Mouse (Mus musculus) neural tube, embryonic 11.5 days (tissue): Measurements from ENCODE around the gene Hap1. TPM values are rescaled to one million over a fixed set of nuclear protein-coding genes. Genes with fewer than 3 reads are reported as not detected.

Source experiments
- ATAC-seq: fragments of 200-750 bp; cut with Nextera tagmentation; 2 replicates; pipeline ENCODE4 v1.8.0; 2017; ENCODE audit warnings: moderate number of reproducible peaks, mild to moderate bottlenecking, moderate TSS enrichment, moderate library complexity; ENCODE audit not compliant: insufficient read depth, low FRiP score, low TSS enrichment
- DNase-seq: peaks from one replicate; pipeline ENCODE4 v3.0.0-alpha.2; 2015; ENCODE audit warnings: low spot score
- H3K27ac ChIP-seq: fragments of 300-500 bp; sonication (generic); 2 replicates; pipeline ENCODE4 v1.5.1; 2014; ENCODE audit warnings: low read depth, mild to moderate bottlenecking, low read length
- H3K27me3 ChIP-seq: fragments of 300-500 bp; sonication (generic); 2 replicates; pipeline ENCODE4 v1.6.1; 2014; ENCODE audit warnings: mild to moderate bottlenecking, low read length, mixed read lengths; ENCODE audit not compliant: control insufficient read depth, insufficient read depth
- H3K36me3 ChIP-seq: fragments of 300-500 bp; sonication (generic); 2 replicates; pipeline ENCODE4 v1.6.1; 2014; ENCODE audit warnings: mild to moderate bottlenecking, low read length, moderate library complexity, mixed read lengths; ENCODE audit not compliant: control insufficient read depth, insufficient read depth
- H3K4me1 ChIP-seq: fragments of 300-500 bp; sonication (generic); 2 replicates; pipeline ENCODE4 v1.6.1; 2014; ENCODE audit warnings: low read length, mixed read lengths; ENCODE audit not compliant: control insufficient read depth, insufficient read depth
- H3K4me2 ChIP-seq: fragments of 300-500 bp; sonication (generic); 2 replicates; pipeline ENCODE4 v1.6.1; 2014; ENCODE audit warnings: low read depth, mild to moderate bottlenecking, moderate library complexity
- H3K4me3 ChIP-seq: fragments of 300-500 bp; sonication (generic); 2 replicates; pipeline ENCODE4 v1.5.1; 2014; ENCODE audit warnings: low read depth, low read length
- H3K9ac ChIP-seq: fragments of 300-500 bp; sonication (generic); 2 replicates; pipeline ENCODE4 v1.6.1; 2014; ENCODE audit warnings: mild to moderate bottlenecking, low read length
- H3K9me3 ChIP-seq: fragments of 300-500 bp; sonication (generic); 2 replicates; pipeline ENCODE4 v1.6.1; 2016; ENCODE audit warnings: low read length; ENCODE audit not compliant: control insufficient read depth
- WGBS: fragments of 180-500 bp; shearing (Covaris S2); extraction: QIAGEN DNeasy Blood & Tissue Kit; methylation state at CpG from one replicate; pipeline ENCODE4 v1.1.7; 2014; 5-methylcytosine and 5-hydroxymethylcytosine counted together
- polyA plus RNA-seq: library from polyadenylated mRNA; unstranded; fragments of >200 nt; fragmentation: Nextera tagmentation; extraction: Ambion mirVana; gene quantifications from 2 replicates; pipeline ENCODE4 v1.2.1, GENCODE M21; 2014

The Hap1 gene
- polyA plus RNA-seq, 1 experiment from 2014 or later: 10.6 TPM

DNA sequence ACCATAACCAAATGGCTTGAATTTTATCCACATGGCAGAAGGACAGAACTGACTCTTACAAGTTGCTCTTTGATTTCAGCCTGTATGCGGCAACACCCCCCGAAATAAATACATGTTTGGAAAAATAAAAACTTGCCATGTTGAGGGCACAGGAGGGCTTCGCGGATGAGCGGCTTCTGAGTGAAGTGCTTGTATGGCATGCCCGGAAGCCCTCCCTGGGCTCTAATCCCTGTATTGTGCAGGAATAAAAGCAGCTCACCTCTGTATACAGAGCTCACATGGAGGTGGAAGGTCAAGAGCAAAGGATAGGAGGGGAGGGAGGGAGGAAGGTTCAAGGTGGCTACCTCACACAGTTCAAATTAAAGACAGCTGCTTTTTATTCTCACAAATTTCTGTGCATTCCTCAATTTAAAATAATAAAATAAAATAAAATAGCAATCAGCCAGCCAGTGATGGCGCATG, 36.0 kb upstream of the Hap1 start:
- Histone ChIP-seq H3K27ac (no peak overlapping the region), H3K4me1 (peaks cover 14% of the 10 kb centered on the region), H3K27me3 (peaks cover 15% of the 10 kb centered on the region), H3K36me3 (no peaks in the 10 kb centered on the region), H3K9me3 (no peaks in the 10 kb centered on the region), H3K9ac (no peak overlapping the region), H3K4me3 (no peak overlapping the region), H3K4me2 (no peak overlapping the region)
- DNase-seq: no peak
- no peak for ATAC-seq
- WGBS: 91% methylated on average over 7 of the region's 7 CpGs

DNA sequence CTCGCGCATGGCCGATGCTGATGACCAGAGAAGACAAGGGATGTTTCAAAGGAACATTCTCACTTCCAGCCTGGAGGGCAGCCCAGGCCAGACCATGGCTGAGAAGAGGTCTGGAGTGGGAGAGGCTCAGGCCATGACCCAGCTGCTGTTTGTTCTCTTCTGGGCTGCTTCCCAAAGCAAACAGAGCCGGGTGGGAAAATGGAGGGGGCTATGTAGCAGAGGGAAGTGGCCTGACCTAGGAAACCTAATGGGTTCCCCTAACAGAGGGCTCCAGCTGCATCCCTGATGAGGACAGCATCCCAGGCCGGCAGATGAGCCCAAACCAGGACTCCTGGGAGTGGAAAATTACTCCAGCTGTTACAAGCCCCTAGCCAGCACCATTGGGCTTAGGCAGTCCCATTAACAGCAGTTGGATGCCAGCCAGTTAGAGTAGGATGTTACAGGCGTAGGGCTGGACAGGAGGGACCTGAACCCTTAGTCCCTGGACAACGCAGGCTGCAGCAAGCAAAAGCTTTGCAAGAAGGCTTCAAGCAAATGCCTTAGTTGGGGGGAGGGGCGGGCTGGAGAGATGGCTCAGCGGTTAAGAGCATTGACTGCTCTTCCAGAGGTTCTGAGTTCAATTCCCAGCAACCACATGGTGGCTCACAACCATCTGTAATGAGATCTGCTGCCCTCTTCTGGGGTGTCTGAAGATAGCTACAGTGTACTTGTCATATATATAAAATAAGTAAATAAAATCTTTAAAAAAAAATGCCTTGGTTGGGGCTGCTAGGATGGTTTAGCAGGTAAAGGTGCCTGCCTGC, 35.4 kb upstream of the Hap1 start:
- Histone ChIP-seq H3K9me3 (no peaks in the 10 kb centered on the region), H3K27ac (0 out of 2 replicates have a peak overlapping the region, but pooled peaks have one; percentile 14), H3K27me3 (peaks cover 10% of the 10 kb centered on the region), H3K4me2 (no peak overlapping the region), H3K9ac (0 out of 2 replicates have a peak overlapping the region, but pooled peaks have one; percentile 4), H3K4me3 (no peak overlapping the region), H3K4me1 (peaks cover 12% of the 10 kb centered on the region), H3K36me3 (no peaks in the 10 kb centered on the region)
- ATAC-seq (no peak), DNase-seq (peak; percentile 30)
- 71% methylated on average over 9 of the region's 9 CpGs for WGBS

DNA sequence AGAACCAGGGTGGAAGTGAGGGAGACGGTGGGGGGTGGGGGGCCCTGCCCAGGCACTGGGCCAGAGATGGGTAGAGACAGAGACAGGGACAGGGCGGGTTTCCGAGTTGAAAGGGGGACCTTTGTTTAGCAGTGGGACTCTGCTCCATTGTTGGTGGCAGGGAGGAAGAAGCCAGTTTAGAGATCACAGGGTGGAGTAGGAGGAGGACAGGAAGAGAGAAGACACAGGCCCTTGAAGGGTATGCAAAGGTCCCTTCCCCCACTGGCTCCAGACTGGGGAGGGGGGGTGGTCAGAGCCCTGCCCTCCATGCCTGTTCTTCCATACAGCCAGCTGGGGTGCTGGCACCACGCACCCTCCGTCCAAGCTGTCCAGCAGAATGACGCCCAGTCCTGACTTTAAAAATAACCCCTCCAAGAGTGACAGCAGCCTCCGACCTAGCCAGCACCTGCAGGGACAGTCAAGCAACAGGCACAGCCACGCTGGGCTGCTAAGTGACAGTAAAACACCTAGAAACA, 34.1 kb upstream of the Hap1 start:
- H3K27me3 ChIP-seq: 0 out of 2 replicates have a peak, but pooled peaks cover under 1% of the 10 kb centered on the region
- DNase-seq: no peak
- WGBS: 45% methylated on average over 8 of the region's 8 CpGs
- H3K4me3 ChIP-seq: no peak overlapping the region
- no peaks in the 10 kb centered on the region for H3K36me3 ChIP-seq
- no peak overlapping the region for H3K4me2 ChIP-seq
- H3K9me3 ChIP-seq: no peaks in the 10 kb centered on the region
- peaks cover 8% of the 10 kb centered on the region for H3K4me1 ChIP-seq
- no peak for ATAC-seq
- no peak overlapping the region for H3K9ac ChIP-seq
- no peak overlapping the region for H3K27ac ChIP-seq

GRCm38 (mm10) chr11:100388588-100388987, 32.7 kb upstream of the Hap1 start:
- 83% methylated on average over 6 of the region's 6 CpGs for WGBS
- Histone ChIP-seq H3K36me3 (no peaks in the 10 kb centered on the region), H3K4me3 (no peak overlapping the region), H3K4me1 (peaks cover 6% of the 10 kb centered on the region), H3K9me3 (no peaks in the 10 kb centered on the region), H3K9ac (no peak overlapping the region), H3K27ac (no peak overlapping the region), H3K4me2 (no peak overlapping the region), H3K27me3 (no peaks in the 10 kb centered on the region)
- no peak for ATAC-seq
- no peak for DNase-seq

- Histone ChIP-seq H3K9me3 (no peaks in the 10 kb centered on the region), H3K4me1 (peaks cover 6% of the 10 kb centered on the region), H3K4me2 (no peak overlapping the region), H3K9ac (no peak overlapping the region), H3K27me3 (no peaks in the 10 kb centered on the region), H3K36me3 (no peaks in the 10 kb centered on the region; the same call in 1 of the 2 replicates), H3K27ac (no peak overlapping the region), H3K4me3 (no peak overlapping the region)
- no peak for ATAC-seq
- WGBS: 47% methylated on average over 14 of the region's 14 CpGs
- DNase-seq: peak; percentile 39
Observed at GRCm38 (mm10) chr11:100387589-100388375, 31.9 kb upstream of the Hap1 start.

- Histone ChIP-seq H3K4me2 (no peak overlapping the region), H3K9ac (no peak overlapping the region), H3K4me1 (peaks cover 6% of the 10 kb centered on the region), H3K36me3 (no peaks in the 10 kb centered on the region; the same call in 1 of the 2 replicates), H3K9me3 (no peaks in the 10 kb centered on the region), H3K27me3 (no peaks in the 10 kb centered on the region), H3K27ac (no peak overlapping the region), H3K4me3 (no peak overlapping the region)
- ATAC-seq: no peak
- no peak for DNase-seq
- WGBS: 89% methylated on average over 6 of the region's 6 CpGs
Observed at GRCm38 (mm10) chr11:100387111-100387510, 31.2 kb upstream of the Hap1 start.

GRCm38 (mm10) chr11:100386586-100386985, 30.7 kb upstream of the Hap1 start:
- H3K36me3 ChIP-seq: no peaks in the 10 kb centered on the region; the same call in 1 of the 2 replicates
- peaks cover 6% of the 10 kb centered on the region for H3K4me1 ChIP-seq
- no peaks in the 10 kb centered on the region for H3K27me3 ChIP-seq
- no peak overlapping the region for H3K9ac ChIP-seq
- WGBS: 50% methylated on average over 5 of the region's 5 CpGs
- H3K4me2 ChIP-seq: no peak overlapping the region
- DNase-seq: no peak
- ATAC-seq: no peak
- H3K9me3 ChIP-seq: no peaks in the 10 kb centered on the region
- H3K27ac ChIP-seq: no peak overlapping the region
- H3K4me3 ChIP-seq: no peak overlapping the region

DNA sequence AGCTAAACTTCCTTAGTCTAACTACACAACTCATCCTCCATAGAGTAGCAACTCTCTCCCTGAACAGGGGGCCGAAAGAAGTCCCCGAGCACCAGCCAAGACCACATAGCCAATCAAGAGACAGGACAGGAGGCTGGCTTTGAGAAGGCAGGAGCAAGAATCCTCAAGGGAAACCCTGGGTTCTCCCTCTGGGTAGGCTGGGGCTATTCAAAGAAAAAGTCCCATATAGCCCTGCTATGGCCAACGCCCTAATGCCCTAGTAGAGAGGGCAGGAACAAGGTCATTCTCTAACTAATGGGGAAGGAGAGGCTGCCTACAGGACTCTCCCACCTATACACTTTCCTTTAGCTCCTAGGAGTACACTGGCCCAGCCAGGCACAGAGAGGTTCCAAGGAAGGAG, 29.1 kb upstream of the Hap1 start:
- Histone ChIP-seq H3K9me3 (no peaks in the 10 kb centered on the region), H3K36me3 (peaks cover 3% of the 10 kb centered on the region), H3K27me3 (no peaks in the 10 kb centered on the region), H3K4me1 (peaks cover 6% of the 10 kb centered on the region), H3K27ac (no peak overlapping the region), H3K9ac (no peak overlapping the region), H3K4me3 (no peak overlapping the region), H3K4me2 (no peak overlapping the region)
- WGBS: 85% methylated on average over 3 of the region's 3 CpGs
- DNase-seq (no peak), ATAC-seq (no peak)
